Mouse (Mus musculus) splenic B cell, adult 2 months (primary cell): Measurements from ENCODE around the gene Sdhaf2.
"Not testable (repeated sequence)": the region's sequence is repeated elsewhere in the genome, so short reads cannot be mapped to it uniquely, and the experiment has no call there.

Experiments used
- DNase-seq: peaks from one replicate; pipeline ENCODE4 v3.0.0-alpha.2; 2011; ENCODE audit warnings: low read depth, low spot score
- H3K27me3 ChIP-seq: 2 replicates; pipeline ENCODE4 v1.6.1; 2012; ENCODE audit warnings: mild to moderate bottlenecking, low read length, moderate library complexity, mixed read lengths; ENCODE audit not compliant: control insufficient read depth, poor library complexity, insufficient read depth, severe bottlenecking
- H3K36me3 ChIP-seq: 2 replicates; pipeline ENCODE4 v1.6.1; 2012; ENCODE audit warnings: mild to moderate bottlenecking, low read length, moderate library complexity, mixed read lengths; ENCODE audit not compliant: control insufficient read depth, poor library complexity, insufficient read depth, severe bottlenecking

The Sdhaf2 gene

DNA sequence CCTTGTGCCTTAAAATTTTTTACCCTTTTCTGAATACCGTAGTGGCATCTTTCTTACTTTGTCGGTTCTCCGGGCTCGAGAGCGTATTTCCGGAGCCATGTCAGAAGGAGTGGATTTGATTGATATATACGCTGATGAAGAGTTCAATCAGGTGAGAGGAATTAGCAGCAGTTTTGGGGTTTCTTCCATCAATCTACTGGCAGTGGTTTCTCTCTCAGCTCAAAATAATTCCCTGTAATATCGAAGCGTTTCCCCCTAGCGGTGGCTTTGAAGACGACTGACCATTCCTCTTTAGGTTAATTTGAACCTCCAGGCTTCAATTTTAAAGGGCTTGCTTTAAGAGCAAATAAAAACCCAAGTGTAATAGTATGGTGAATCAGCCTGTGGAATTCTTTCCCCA is at the start of gene Sdhaf2:
Gene Sdhaf2, minus strand, starts transcription at position 233 of the 400 bp plus-strand sequence.
- no peaks in the 10 kb centered on the region for H3K27me3 ChIP-seq
- DNase-seq, result peak; percentile 79
- H3K36me3 ChIP-seq, result peaks cover 3% of the 10 kb centered on the region; the same call in 1 of the 2 replicates

DNA sequence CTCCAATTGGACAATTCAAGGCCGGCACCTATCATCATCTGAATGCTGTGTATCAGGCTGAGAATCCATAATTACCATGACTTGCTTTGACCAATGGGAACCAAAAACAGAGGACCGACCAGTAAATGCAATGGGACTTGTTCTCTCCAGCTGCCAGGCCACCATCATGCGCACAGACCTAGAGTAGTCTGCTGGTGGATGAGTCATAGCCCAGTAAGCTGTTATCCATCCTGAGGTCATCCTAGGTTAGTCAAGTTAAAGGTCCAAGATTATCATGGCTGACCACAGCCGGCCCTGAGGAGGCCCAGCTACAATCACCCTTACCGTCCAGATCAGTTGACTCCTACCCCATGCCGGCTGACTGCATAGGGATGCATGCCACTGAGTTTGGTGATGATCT is 43.7 kb upstream of the Sdhaf2 start:
- Histone ChIP-seq H3K27me3 (no peaks in the 10 kb centered on the region), H3K36me3 (peaks cover 11% of the 10 kb centered on the region)
- DNase-seq, result no peak

- Histone ChIP-seq H3K27me3 (no peaks in the 10 kb centered on the region), H3K36me3 (peaks cover 1% of the 10 kb centered on the region; the same call in 1 of the 2 replicates)
- DNase-seq, result no peak
Measured at GRCm38 (mm10) chr19:10565217-10565616, 39.3 kb upstream of the Sdhaf2 start.

- H3K27me3 ChIP-seq, result no peaks in the 10 kb centered on the region
- DNase-seq, result no peak
- H3K36me3 ChIP-seq, result no peaks in the 10 kb centered on the region
Measured at GRCm38 (mm10) chr19:10564278-10564677, 38.3 kb upstream of the Sdhaf2 start.

DNA sequence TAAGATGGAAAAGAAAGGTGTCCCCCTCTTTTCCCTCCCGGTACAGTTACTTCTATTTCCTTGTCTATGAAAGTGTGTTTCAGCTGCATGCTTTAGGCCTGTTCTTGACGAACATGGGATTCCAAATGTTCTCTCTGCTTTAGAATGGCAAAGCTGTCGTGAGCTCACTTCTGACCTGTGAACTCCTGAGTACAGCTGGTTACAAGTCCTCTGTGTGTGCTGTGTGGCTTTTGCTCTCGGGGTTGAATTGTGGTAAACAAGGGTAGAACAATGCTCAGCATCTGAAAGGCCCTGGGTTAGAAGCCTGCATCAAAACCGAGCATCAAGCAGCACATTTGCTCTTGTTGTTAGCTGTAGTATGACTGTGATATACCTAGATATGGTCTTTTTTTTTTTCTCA is 36.4 kb upstream of the Sdhaf2 start:
- Histone ChIP-seq H3K36me3 (no peaks in the 10 kb centered on the region), H3K27me3 (no peaks in the 10 kb centered on the region)
- DNase-seq, result no peak

DNA sequence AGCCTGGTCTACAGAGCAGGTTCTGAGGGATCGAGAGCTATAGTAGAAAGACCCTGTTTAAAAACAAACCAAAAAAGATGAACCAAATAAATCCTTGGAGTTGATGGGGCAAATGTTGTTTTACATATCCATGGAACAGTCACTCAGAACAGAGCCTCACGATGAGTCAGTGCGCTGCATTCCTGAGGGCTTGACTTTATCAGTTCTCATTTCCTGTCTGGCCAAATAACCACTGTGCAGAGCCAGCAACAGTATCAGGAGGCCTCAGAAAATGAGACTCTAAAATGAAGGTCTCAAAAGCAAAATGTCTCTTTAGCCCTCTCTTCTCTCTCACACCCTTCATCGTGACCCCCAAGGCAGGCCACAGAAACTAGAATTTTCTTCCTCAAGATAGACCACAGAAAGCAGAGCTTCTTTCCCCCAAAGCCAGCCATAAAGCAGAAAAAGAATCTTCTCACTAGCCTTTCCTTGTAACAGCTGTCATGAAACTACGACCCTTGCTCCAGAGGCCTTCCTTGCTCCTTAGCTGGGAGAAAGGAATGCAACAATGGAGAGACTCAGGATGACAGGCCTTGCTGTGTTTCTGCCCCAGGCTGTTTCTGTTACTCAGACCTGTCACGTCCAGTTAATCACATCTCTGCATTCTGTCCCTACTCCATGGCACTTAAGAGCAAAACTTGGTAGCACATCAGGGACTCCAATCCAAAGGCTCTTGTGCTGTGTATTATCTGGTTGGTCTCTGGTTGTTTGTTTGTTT is 35.8 kb upstream of the Sdhaf2 start:
- no peaks in the 10 kb centered on the region for H3K27me3 ChIP-seq
- H3K36me3 ChIP-seq, result no peaks in the 10 kb centered on the region
- no peak for DNase-seq

DNA sequence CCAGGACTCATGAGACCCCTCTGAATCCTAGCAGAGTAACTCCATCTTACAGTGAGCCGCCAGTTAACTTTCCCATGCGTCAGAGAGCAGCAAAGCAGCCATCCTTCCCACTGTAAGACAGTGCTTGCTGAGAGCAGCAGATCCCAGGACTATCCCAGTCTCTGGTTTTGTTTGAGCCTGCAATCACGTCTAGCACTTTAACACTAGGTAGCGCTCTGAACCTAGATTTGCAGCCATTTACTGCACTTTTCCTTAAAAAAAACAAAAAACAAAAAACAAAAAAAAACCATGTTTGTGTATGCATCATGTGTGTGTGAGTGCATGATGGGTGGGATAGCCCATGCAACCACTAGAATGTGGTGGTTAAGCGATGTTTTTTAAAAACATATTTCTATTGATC is 34.2 kb upstream of the Sdhaf2 start:
- no peak for DNase-seq
- H3K27me3 ChIP-seq, result no peaks in the 10 kb centered on the region
- H3K36me3 ChIP-seq, result no peaks in the 10 kb centered on the region

DNA sequence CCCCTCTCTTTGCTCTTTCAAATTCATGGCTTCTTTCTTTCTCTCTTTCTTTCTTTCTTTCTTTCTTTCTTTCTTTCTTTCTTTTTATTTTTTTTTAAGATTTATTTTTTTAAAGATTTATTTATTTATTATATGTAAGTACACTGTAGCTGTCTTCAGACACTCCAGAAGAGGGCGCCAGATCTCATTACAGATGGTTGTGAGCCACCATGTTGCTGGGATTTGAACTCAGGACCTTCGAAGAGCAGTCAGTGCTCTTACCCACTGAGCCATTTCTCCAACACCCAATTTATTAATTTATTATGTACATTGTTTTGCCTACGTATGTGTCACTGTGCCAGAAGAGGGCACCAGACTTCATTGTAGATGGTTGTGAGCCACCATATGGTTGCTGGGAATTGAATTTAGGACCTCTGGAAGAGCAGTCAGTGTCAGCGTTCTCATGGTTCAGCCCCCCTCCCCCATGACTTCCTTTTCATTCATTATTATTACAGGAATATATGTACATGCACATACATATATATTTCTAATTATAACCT is 32.0 kb upstream of the Sdhaf2 start:
- not testable (repeated sequence) for H3K27me3 ChIP-seq, H3K36me3 ChIP-seq
- DNase-seq, result peak; percentile 43

DNA sequence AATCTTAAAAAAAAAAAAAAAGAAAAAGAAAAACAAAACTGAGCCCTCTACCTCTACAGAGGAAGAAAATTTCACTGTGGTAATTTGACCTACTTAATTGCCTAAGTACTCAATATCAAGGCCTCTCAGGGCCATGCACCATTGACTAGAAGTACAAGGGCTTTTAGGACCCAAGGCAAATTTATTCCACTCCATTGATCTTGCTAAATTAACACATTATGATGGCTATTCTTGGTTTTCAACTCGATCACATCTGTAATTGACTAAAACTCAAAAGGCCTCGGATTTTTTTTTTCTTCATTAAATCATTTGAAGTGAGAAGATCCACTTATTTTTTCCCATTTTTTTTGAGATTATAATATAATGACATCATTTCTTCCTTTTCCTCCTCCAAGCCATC is 31.5 kb upstream of the Sdhaf2 start:
- Histone ChIP-seq H3K36me3 (no peaks in the 10 kb centered on the region), H3K27me3 (no peaks in the 10 kb centered on the region)
- DNase-seq, result no peak

- DNase-seq, result no peak
- H3K36me3 ChIP-seq, result no peaks in the 10 kb centered on the region
- H3K27me3 ChIP-seq, result no peaks in the 10 kb centered on the region
Measured at GRCm38 (mm10) chr19:10557001-10557400, 31.1 kb upstream of the Sdhaf2 start.

DNA sequence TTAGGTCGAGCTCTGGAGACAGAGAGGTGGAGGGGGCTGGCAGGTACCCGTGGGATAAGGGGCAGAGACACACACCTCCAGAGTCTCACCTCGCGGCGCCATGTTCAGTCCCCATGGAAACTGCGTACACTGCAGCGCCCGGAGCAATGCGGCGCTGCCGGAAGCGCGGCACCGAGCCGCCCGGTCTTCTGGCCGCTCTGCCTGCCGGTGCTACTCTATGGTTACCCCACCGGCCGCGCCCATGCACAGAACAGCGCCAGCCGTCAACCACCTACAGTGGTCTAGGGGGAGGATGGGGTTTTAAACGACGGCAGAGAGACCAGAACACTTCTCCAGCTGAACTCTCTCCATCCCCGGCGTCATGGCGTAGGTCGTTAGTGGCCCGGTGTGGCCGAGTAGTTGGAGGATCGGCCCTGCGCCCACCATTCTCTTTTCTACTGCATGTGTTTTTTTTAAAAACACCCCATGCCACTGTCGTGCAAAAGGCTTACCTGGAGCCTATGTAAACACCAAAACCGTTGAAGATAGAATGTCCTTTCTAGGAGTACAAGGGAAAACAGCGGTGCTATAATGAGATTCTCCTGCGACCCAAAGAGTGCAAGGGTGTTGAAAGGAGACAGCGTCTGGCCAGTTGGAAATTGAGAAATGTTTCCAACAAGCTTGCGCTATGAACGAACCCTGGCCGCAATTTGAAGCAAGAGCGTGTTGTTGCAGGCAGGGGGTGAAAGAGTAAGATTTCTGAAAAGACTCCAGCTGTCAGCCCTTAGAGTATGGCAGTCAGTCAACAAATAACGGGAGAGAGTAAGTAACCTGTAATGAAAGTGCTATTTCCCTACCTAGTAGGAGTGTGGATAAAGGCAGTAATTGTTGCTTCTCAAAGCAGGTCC is 29.9 kb upstream of the Sdhaf2 start, which contains the start of gene Tmem216:
Gene Tmem216, minus strand, starts transcription at position 615 of the 887 bp plus-strand sequence.
- H3K36me3 ChIP-seq, result no peaks in the 10 kb centered on the region; the same call in 1 of the 2 replicates
- DNase-seq, result peak; percentile 88
- no peaks in the 10 kb centered on the region for H3K27me3 ChIP-seq

GRCm38 (mm10) chr19:10539454-10539853 is 13.5 kb upstream of the Sdhaf2 start:
- no peaks in the 10 kb centered on the region for H3K27me3 ChIP-seq
- no peak for DNase-seq
- peaks cover 24% of the 10 kb centered on the region for H3K36me3 ChIP-seq

- peak; percentile 36 for DNase-seq
- Histone ChIP-seq H3K27me3 (no peaks in the 10 kb centered on the region), H3K36me3 (peaks cover 19% of the 10 kb centered on the region)
Measured at GRCm38 (mm10) chr19:10530082-10530481, 4.1 kb upstream of the Sdhaf2 start.

DNA sequence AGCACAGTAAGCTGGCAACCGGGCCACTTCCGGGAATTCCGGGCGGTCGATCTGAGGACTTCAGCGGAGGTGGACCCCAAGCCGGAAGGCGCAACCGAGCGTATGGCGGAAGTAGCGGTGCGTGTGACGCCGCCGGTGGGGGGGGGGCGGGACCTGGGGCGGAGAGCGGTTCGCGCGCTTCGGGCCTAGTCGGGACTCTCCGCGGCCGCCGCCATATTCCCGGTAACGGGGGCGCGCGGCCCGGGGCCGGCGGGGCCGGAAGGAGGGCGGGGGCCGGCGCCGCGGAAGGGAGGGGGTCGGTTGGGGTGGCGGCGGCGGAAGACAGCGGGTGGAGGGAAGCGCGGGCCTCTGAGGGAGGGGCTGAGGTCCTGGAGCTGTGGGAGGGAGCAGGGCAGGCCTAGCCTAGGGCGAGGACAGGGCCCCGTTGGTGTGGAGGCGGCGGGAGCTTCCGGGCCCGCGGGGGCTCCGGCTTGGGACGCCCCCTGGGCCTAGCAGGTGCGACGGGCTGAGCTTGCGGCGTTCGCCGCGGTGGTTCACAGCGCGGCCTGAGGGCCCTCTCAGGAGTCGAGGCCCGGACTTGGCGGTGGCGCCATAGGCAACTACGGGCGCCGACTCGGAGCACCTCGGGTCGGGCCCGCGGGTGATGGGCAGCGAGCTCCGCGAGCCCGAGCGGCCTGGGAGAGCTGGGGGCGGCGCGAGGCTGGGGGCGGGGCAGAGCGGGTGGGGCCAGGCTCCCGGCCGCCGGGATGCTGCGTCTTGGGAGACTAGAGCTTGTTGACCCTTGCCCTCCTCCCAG is 638 bp downstream of the Sdhaf2 start, which contains the start of gene Cpsf7:
Gene Cpsf7, plus strand, starts transcription at position 161 of the 796 bp plus-strand sequence.
- H3K36me3 ChIP-seq, result peaks cover 3% of the 10 kb centered on the region; the same call in 1 of the 2 replicates
- DNase-seq, result peak; percentile 93
- H3K27me3 ChIP-seq, result no peaks in the 10 kb centered on the region
